Mouse (Mus musculus): ENCODE results near the gene Slc3a2.

DNA sequence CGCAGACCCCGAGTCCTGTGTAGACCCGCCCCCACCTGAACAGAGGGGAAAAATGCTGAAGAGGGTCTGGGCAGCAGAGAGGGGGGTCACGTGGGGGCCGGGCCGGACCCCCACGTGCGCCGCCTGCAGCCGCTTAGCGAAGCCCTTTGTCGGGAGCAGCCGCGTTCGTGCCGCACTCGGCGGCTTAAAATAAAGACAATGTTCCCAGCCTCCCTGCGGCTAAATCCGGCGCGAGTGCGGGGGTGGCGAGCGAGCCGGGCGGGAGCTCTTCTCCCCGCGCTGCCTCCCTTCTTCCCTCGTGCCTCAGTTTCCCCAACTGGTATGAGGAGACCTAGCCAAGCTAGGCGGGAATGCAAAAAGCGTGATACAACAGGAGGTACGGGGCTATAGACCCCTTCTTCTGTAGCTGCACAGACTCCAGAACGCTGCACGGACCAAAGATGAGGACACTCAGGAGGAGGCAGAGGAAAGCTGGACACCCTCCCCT lies 61.3 kb downstream of the Slc3a2 start:
- TF ChIP-seq CTCF (IDR thresholded peaks at IDR 0.05; ENCODE audit: low read depth) (no peak), EP300 (IDR thresholded peaks at IDR 0.05; ENCODE audit: low read depth) (no peak)
